Mouse (Mus musculus) megakaryocyte, adult 5-6 weeks (primary cell): ENCODE results near the gene Rpf2. TPM values are rescaled to one million over a fixed set of nuclear protein-coding genes. Genes with fewer than 3 reads are reported as not detected.

Experiments used
- total RNA-seq, 2 experiments: library from RNA; stranded (forward) in 1 of 2; stranded (reverse) in 1 of 2; fragments of 153-499, 151-499 nt in 1 of 2; fragments of 221-1000, 200-1000 nt in 1 of 2; gene quantifications; 2 replicates each; pipeline versions ENCODE4 v1.2.3 to v1.2.4; 2015 to 2017

Gene Rpf2
- total RNA-seq, 2 experiments from 2014 or later = 56.7 to 104 TPM

Other genes with a start within 250 kb of the Rpf2 start
- not detected in 2 replicates for gene Mfsd4b1, start 221.8 kb downstream of the Rpf2 start, total RNA-seq (2015)
- not detected in 2 replicates for gene Mfsd4b1, start 221.8 kb downstream of the Rpf2 start, total RNA-seq (2017)
- 45.0 and 56.3 TPM in 2 replicates for gene Slc16a10, start 104.8 kb downstream of the Rpf2 start, total RNA-seq (2015)
- gene Slc16a10, start 104.8 kb downstream of the Rpf2 start, total RNA-seq (2017) = 29.8 and 31.6 TPM in 2 replicates
- 48.3 and 50.2 TPM in 2 replicates for gene Gtf3c6, start 11.1 kb upstream of the Rpf2 start, total RNA-seq (2015)
- gene Gtf3c6, start 11.1 kb upstream of the Rpf2 start, total RNA-seq (2017) = 118 and 147 TPM in 2 replicates
- 62.7 and 67.7 TPM in 2 replicates for gene Amd1, start 55.1 kb upstream of the Rpf2 start, total RNA-seq (2015)
- gene Amd1, start 55.1 kb upstream of the Rpf2 start, total RNA-seq (2017) = 76.9 and 77.4 TPM in 2 replicates
- gene Cdk19, start 92.5 kb upstream of the Rpf2 start, total RNA-seq (2015) = 58.0 and 68.0 TPM in 2 replicates
- 55.6 and 60.3 TPM in 2 replicates for gene Cdk19, start 92.5 kb upstream of the Rpf2 start, total RNA-seq (2017)